Mouse (Mus musculus): ENCODE results near the gene Ptgir. TPM values are rescaled to one million over a fixed set of nuclear protein-coding genes. Genes with fewer than 3 reads are reported as not detected.

Ptgir gene
- polyA plus RNA-seq, 1 experiment from 2014 or later, result 0.13 TPM

- Histone ChIP-seq H3K27ac (replicated peaks) (0 out of 2 replicates have a peak within 1 kb of the TSS, but pooled peaks have one; percentile 35), H3K4me1 (peaks cover 32% of the 10 kb centered on the region), H3K9me3 (no peaks in the 10 kb centered on the region), H3K36me3 (no peaks in the 10 kb centered on the region), H3K4me2 (replicated peaks) (peak within 1 kb of the TSS; percentile 57), H3K9ac (replicated peaks) (peak within 1 kb of the TSS; percentile 36), H3K4me3 (peak within 1 kb of the TSS; percentile 36), H3K27me3 (peaks cover 12% of the 10 kb centered on the region; the same call in 1 of the 2 replicates)
- WGBS, result under 1% methylated on average over 30 of the region's 30 CpGs
- peak; percentile 67 for ATAC-seq (replicated peaks)
These were observed 14.5 kb upstream of the Ptgir start, which contains the start of gene Gng8 for GRCm38 (mm10) chr7:16891641-16892351. Gene Gng8, plus strand, starts transcription at chr7:16891786.

DNA sequence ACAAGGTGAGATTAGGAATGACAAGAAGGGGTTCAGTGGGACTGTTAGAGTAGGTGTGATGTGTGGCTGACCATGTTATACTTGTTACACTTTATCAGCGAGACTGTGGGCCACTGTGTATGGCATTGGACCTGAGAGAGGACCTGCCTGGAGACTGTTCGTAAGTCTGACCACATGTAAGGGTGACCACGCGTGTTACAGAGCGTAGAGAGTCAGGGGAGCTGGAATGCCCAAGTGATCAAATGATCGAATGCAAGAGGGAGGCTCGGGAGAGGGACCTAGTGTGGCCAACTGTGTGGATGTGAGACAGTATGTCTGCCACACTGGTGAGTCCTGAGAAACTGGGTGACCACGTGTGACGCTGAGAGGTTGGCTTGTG, 13.9 kb upstream of the Ptgir start:
- no peak overlapping the region for H3K27ac ChIP-seq (replicated peaks)
- WGBS, result 47% methylated on average over 9 of the region's 9 CpGs
- peak overlapping the region; percentile 36; the same call in 1 of the 2 replicates for H3K4me3 ChIP-seq
- no peak overlapping the region for H3K9ac ChIP-seq (replicated peaks)
- no peaks in the 10 kb centered on the region for H3K9me3 ChIP-seq
- no peaks in the 10 kb centered on the region for H3K36me3 ChIP-seq
- H3K4me1 ChIP-seq, result peaks cover 32% of the 10 kb centered on the region
- no peak; the same call in 1 of the 2 replicates for ATAC-seq (replicated peaks)
- peak overlapping the region; percentile 57; the same call in 1 of the 2 replicates for H3K4me2 ChIP-seq (replicated peaks)
- peaks cover 12% of the 10 kb centered on the region; the same call in 1 of the 2 replicates for H3K27me3 ChIP-seq

DNA sequence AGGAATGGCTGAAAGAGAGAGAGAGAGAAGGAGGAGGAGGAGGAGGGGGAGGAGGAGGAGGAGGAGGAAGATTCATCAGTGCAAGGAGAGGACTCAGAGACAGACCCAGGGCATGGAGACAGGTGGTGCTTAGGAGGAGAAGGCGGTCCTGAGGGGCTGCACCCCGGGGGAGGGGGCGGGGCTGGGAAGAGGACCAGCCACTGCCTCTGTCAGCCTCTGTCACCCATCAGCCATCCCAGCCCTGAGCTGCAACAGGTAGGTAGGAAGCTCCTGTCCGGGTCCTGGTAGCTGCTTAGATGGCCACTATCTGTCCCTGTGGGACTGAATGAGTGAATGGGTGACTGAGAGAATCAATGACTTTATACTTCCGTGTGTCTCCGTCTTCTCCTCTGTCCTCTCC, 12.7 kb upstream of the Ptgir start:
- H3K4me2 ChIP-seq (replicated peaks), result no peak overlapping the region
- no peak for ATAC-seq (replicated peaks)
- H3K4me1 ChIP-seq, result peaks cover 32% of the 10 kb centered on the region
- no peak overlapping the region for H3K4me3 ChIP-seq
- H3K27ac ChIP-seq (replicated peaks), result no peak overlapping the region
- 1% methylated on average over 5 of the region's 6 CpGs for WGBS
- H3K36me3 ChIP-seq, result no peaks in the 10 kb centered on the region
- H3K27me3 ChIP-seq, result peaks cover 12% of the 10 kb centered on the region; the same call in 1 of the 2 replicates
- no peaks in the 10 kb centered on the region for H3K9me3 ChIP-seq
- no peak overlapping the region for H3K9ac ChIP-seq (replicated peaks)

GRCm38 (mm10) chr7:16894279-16894678, 12.0 kb upstream of the Ptgir start:
- no peak overlapping the region for H3K9ac ChIP-seq (replicated peaks)
- peak; percentile 52 for ATAC-seq (replicated peaks)
- H3K4me2 ChIP-seq (replicated peaks), result peak overlapping the region; percentile 47; the same call in 1 of the 2 replicates
- peaks cover 12% of the 10 kb centered on the region; the same call in 1 of the 2 replicates for H3K27me3 ChIP-seq
- no peaks in the 10 kb centered on the region for H3K9me3 ChIP-seq
- H3K27ac ChIP-seq (replicated peaks), result no peak overlapping the region
- no peak overlapping the region for H3K4me3 ChIP-seq
- 0% methylated on average over 4 of the region's 4 CpGs for WGBS
- peaks cover 32% of the 10 kb centered on the region for H3K4me1 ChIP-seq
- H3K36me3 ChIP-seq, result no peaks in the 10 kb centered on the region

GRCm38 (mm10) chr7:16895000-16895399, 11.3 kb upstream of the Ptgir start:
- Histone ChIP-seq H3K36me3 (no peaks in the 10 kb centered on the region), H3K27me3 (peaks cover 12% of the 10 kb centered on the region; the same call in 1 of the 2 replicates), H3K4me3 (peak overlapping the region; percentile 26), H3K27ac (replicated peaks) (no peak overlapping the region), H3K4me1 (peaks cover 32% of the 10 kb centered on the region), H3K9ac (replicated peaks) (no peak overlapping the region; the same call in 1 of the 2 replicates), H3K4me2 (replicated peaks) (peak overlapping the region; percentile 47), H3K9me3 (no peaks in the 10 kb centered on the region)
- 0% methylated on average over 24 of the region's 24 CpGs for WGBS
- ATAC-seq (replicated peaks), result peak; percentile 36

- Histone ChIP-seq H3K4me3 (no peak overlapping the region), H3K4me1 (peaks cover 32% of the 10 kb centered on the region), H3K4me2 (replicated peaks) (peak overlapping the region; percentile 47), H3K27me3 (peaks cover 12% of the 10 kb centered on the region; the same call in 1 of the 2 replicates), H3K36me3 (no peaks in the 10 kb centered on the region), H3K9ac (replicated peaks) (no peak overlapping the region), H3K27ac (replicated peaks) (no peak overlapping the region), H3K9me3 (no peaks in the 10 kb centered on the region)
- ATAC-seq (replicated peaks), result no peak
- WGBS, result 30% methylated on average over 10 of the region's 10 CpGs
These were observed 10.8 kb upstream of the Ptgir start for GRCm38 (mm10) chr7:16895511-16895910.

- 18% methylated on average over 5 of the region's 5 CpGs for WGBS
- H3K36me3 ChIP-seq, result no peaks in the 10 kb centered on the region
- no peak overlapping the region for H3K4me3 ChIP-seq
- no peak overlapping the region for H3K9ac ChIP-seq (replicated peaks)
- no peak for ATAC-seq (replicated peaks)
- H3K27ac ChIP-seq (replicated peaks), result no peak overlapping the region
- H3K9me3 ChIP-seq, result no peaks in the 10 kb centered on the region
- no peak overlapping the region for H3K4me2 ChIP-seq (replicated peaks)
- H3K4me1 ChIP-seq, result peaks cover under 1% of the 10 kb centered on the region
- no peaks in the 10 kb centered on the region for H3K27me3 ChIP-seq
These were observed 5.8 kb upstream of the Ptgir start for GRCm38 (mm10) chr7:16900526-16900925.

- no peak overlapping the region for H3K9ac ChIP-seq (replicated peaks)
- no peak for ATAC-seq (replicated peaks)
- H3K4me2 ChIP-seq (replicated peaks), result no peak overlapping the region
- no peaks in the 10 kb centered on the region for H3K36me3 ChIP-seq
- no peak overlapping the region for H3K27ac ChIP-seq (replicated peaks)
- no peak overlapping the region for H3K4me3 ChIP-seq
- no peaks in the 10 kb centered on the region for H3K27me3 ChIP-seq
- no peaks in the 10 kb centered on the region for H3K9me3 ChIP-seq
- 86% methylated on average over 2 of the region's 2 CpGs for WGBS
- H3K4me1 ChIP-seq, result no peaks in the 10 kb centered on the region
These were observed 2.8 kb upstream of the Ptgir start for GRCm38 (mm10) chr7:16903439-16903955.

GRCm38 (mm10) chr7:16904120-16904675, 2.1 kb upstream of the Ptgir start:
- Histone ChIP-seq H3K27ac (replicated peaks) (no peak overlapping the region), H3K9me3 (no peaks in the 10 kb centered on the region), H3K4me2 (replicated peaks) (no peak overlapping the region), H3K4me1 (no peaks in the 10 kb centered on the region), H3K4me3 (no peak overlapping the region), H3K36me3 (no peaks in the 10 kb centered on the region), H3K9ac (replicated peaks) (no peak overlapping the region), H3K27me3 (no peaks in the 10 kb centered on the region)
- WGBS, result 63% methylated on average over 9 of the region's 10 CpGs
- ATAC-seq (replicated peaks), result no peak

- Histone ChIP-seq H3K4me1 (no peaks in the 10 kb centered on the region), H3K9ac (replicated peaks) (no peak overlapping the region), H3K4me2 (replicated peaks) (no peak overlapping the region), H3K27me3 (no peaks in the 10 kb centered on the region), H3K36me3 (no peaks in the 10 kb centered on the region), H3K9me3 (no peaks in the 10 kb centered on the region), H3K27ac (replicated peaks) (no peak overlapping the region), H3K4me3 (no peak overlapping the region)
- WGBS, result 60% methylated on average over 9 of the region's 9 CpGs
- ATAC-seq (replicated peaks), result no peak
These were observed 734 bp upstream of the Ptgir start for GRCm38 (mm10) chr7:16905491-16906021.

DNA sequence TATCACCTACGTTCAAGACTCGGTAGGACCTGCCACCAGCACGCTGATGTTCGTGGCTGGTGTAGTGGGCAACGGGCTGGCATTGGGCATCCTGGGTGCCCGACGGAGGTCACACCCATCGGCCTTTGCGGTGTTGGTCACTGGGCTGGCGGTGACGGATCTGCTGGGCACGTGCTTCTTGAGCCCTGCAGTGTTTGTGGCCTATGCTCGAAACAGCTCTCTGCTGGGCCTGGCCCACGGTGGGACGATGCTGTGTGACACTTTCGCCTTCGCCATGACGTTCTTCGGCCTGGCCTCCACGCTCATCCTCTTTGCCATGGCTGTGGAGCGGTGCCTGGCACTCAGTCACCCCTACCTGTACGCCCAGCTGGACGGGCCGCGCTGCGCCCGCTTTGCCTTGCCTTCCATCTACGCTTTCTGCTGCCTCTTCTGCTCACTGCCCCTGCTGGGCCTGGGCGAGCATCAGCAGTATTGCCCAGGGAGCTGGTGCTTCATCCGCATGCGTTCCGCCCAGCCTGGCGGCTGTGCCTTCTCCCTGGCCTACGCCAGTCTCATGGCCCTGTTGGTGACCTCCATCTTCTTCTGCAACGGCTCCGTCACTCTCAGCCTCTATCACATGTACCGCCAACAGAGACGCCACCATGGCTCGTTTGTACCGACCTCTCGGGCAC, 734 bp downstream of the Ptgir start:
- Histone ChIP-seq H3K4me1 (no peaks in the 10 kb centered on the region), H3K36me3 (no peaks in the 10 kb centered on the region), H3K9me3 (no peaks in the 10 kb centered on the region), H3K4me3 (no peak overlapping the region), H3K27me3 (no peaks in the 10 kb centered on the region), H3K4me2 (replicated peaks) (no peak overlapping the region), H3K9ac (replicated peaks) (no peak overlapping the region), H3K27ac (replicated peaks) (no peak overlapping the region)
- WGBS, result 93% methylated on average over 41 of the region's 41 CpGs
- no peak for ATAC-seq (replicated peaks)

DNA sequence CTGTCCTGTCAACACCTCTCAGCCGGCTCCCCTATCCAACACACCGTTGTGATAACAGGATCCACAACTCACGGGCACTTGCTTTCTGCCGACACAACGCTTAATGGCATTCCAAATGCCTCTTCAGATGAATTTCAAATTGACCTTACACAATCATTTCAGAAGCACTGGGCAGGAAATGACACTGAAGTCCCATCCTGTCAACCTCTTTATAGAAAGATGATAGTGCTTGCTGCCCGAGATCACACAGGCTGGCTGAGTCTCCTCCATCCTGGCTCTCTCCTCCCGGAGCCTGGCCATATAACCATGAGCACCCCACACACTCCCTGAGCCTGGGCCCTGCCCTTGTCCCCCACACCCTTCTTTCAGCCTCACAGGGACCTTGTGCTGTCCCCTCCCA, 1.6 kb downstream of the Ptgir start:
- no peak for ATAC-seq (replicated peaks)

More for the DNA sequence above, 1.6 kb downstream of the Ptgir start:
- no peaks in the 10 kb centered on the region for H3K27me3 ChIP-seq
- H3K4me3 ChIP-seq, result no peak overlapping the region
- no peaks in the 10 kb centered on the region for H3K9me3 ChIP-seq
- no peak overlapping the region for H3K27ac ChIP-seq (replicated peaks)
- 78% methylated on average over 7 of the region's 7 CpGs for WGBS
- no peaks in the 10 kb centered on the region for H3K36me3 ChIP-seq
- no peaks in the 10 kb centered on the region for H3K4me1 ChIP-seq
- no peak overlapping the region for H3K4me2 ChIP-seq (replicated peaks)
- H3K9ac ChIP-seq (replicated peaks), result no peak overlapping the region

Measured in forebrain, embryonic 15.5 days (tissue).